Mouse (Mus musculus): ENCODE data around the gene Pla2g4f.

The Pla2g4f gene

DNA sequence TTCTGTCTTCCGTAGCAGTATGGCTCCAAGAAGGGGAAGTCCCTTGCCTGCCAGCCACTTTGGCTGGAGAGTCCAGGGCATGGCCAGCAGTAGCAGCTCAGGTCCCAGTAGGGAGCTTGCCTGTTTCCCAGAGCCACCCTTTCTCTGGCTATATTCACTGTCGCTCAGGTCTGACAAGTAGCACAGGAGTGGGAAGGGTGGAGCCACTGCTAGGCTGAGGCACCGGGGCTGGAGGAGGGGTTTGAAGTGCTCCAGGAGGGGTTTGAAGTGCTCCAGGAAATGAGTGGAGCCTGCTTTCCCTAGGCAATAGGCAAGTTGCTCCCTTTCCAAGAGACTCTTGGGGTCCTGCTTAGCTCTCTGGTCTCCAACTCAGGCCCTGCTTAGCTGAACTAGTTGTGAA is at the start of gene Pla2g4f:
TSS of gene Pla2g4f (minus strand) at position 190 of the 400 bp plus-strand sequence.
- no peak for DNase-seq (ENCODE audit: low spot score)

DNA sequence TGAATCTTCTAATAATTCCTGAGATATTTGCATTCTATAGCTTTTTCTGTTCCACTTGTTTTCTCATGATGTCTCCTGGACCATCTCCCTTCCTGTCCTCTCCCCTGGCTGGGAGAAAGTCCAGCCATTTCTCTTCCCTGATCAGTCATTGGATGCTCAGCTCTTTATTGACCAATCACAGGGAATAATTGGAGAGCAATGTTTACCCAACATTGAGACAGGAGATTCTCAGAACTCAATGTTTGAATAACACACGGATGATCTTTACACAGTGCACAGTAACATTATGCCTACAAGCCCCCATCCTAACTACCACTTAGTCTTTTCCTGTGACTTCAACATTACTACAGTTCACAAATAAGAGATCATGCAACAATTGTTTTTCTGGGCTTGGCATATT is 46.5 kb upstream of the Pla2g4f start:
- no peak for DNase-seq (ENCODE audit: low spot score)

DNA sequence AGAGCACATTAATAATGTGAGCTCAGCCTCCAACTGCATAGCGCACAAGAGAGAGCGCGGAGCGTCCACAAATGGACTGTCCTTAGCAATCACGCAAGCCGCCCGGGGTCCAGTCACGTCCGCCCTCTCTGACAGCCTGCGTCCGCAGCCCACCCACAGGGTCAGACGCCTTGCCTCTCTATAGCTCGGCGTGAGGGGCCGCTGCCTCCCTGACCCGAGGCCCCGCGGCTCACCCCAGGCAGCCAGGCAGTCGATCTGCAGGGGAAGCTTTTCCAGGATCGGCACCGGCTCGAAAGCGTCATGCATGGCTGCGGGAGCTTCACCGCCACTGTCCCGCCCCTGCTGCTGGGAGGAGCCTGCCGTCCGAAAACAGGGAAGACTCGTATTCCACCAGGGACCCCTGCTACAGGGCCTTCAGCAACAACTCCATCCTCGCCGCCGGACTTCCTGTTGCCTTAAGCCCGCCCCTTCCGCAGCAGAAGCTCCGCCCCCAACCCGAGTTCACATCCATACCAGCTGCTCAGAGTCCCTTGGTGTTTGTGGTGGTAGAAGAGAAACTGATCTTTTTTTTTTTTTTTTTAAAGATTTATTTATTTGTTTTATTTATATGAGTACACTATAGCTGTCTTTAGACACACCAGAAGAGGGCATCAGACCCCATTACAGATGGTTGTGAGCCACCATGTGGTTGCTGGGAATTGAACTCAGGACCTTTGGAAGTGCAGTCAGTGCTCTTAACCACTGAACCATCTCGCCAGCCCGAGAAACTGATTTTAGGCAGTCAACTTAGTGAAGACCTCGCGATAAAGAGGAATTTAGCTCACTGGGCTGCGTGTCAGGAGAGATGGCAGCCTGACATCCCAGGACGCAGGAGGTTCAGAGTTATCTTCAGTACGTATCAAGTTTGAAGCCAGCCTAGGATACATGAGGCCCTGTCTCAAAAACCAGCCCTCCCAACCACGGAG is 39.0 kb upstream of the Pla2g4f start, which contains the start of gene Vps39:
TSS of gene Vps39 (minus strand) at position 456 of the 965 bp plus-strand sequence.
- DNase-seq (ENCODE audit: low spot score), result peak; percentile 90

DNA sequence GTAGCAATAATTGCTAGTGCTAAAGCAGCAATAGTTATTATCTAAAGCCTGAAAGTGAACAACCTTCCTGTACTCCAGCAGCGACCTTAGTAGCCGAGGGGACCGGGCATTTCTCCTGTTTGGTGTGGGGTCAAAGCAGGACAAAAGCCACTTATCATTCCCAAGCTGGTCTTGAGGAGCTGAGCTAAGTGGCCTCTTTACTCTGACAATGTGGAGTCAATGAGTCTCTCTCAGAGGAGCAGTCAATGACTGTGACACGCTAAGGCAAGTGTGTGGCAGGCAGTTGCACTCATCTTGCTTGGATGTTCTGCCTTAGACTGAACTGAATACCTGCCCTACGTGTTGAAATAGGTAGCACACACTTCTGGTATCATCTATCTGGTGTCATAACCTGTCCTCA is 37.4 kb upstream of the Pla2g4f start:
- no peak for DNase-seq (ENCODE audit: low spot score)

DNA sequence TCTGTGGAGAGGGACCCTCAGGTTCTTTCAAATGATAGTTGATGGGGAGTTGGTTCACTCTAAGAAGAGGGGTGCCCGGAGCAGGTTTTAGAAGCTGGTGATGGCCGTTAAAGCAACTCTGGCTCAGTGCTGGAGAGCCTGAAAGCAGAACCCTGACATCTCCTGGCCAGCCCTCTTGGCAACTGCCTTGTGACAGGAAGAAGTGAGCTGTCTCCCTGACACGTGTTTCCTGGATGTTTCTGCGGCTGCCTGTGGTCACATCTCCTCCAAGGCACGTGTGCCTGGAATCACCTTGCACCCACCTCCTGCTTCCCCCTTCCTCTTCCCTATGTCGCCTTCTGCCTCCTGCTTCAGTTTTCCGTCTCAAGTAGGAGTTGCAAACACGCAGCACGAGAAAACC is 34.2 kb upstream of the Pla2g4f start:
- DNase-seq (ENCODE audit: low spot score), result no peak

DNA sequence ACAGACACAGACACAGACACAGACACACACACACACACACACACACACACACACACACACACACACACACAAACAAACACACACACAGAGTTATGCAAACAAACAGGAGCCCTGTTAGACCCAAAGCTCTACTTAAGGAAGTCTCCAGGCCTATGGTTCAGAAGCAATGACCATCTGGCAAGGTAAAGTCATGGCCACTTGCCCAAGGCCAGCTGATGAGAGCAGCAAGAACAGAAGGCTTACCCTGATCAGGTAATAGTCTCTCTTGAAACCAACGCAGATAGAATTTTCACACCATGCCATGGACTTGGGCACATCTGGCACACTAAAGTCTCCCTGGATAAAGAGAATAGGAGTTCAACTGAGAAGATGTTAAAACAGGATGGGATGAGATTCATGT is 27.8 kb upstream of the Pla2g4f start:
- no peak for DNase-seq (ENCODE audit: low spot score)

DNA sequence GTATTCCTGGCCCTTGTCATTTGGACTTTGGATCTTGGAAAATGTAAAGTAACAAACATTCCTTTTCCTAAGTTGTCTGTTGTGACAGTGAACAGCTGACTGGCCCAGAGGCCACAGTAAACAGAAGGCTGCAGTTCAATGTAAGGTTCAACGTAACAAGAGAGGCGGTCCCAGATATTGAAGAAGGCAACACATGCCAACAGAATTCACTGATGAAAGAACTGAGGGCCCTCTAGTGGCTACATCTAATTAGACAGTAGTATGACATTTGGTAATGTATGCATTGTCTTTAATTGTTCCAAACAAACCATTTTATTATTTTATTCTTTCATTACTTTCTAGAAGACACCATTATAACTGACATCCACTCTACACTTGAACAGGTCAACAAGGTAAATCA is 23.9 kb upstream of the Pla2g4f start:
- no peak for DNase-seq (ENCODE audit: low spot score)

DNA sequence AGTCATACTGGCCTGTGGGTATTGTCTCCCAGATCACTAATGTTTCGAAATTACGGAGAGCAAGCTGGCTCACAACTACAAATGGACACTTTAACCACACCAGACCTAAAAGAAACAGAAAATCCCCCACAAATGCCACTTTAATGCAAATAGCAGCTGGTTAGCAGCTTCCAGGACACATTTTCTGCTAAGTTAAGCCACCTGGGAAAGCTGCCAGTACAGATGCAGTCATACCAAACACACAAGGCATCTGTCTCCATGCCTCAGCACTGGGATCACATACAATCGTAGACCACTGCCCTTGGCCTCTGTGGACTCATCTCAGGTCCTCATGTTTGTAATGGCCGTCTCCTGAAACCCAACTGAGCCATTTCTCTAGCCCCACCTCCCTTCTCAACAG is 17.6 kb upstream of the Pla2g4f start:
- no peak for DNase-seq (ENCODE audit: low spot score)

DNA sequence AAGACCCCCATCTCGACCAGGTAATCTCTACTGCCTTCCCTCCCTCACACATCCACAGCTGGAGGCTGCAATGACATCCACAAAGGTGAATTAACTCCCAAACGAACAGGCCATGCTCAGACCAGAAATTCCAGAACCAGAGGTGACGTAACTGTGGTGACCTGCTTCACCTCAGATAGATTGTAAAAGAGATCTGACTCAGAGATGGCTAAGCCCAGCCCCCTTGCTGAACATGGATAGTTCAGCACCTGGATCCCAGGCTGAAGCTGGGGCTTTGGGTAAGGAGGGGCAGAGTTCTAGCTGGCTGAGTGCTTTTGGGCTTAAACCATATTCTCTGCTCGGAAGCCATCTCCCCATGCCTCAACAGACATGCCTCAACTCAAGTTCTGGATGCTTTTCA is 1.1 kb upstream of the Pla2g4f start:
- DNase-seq (ENCODE audit: low spot score), result no peak

DNA sequence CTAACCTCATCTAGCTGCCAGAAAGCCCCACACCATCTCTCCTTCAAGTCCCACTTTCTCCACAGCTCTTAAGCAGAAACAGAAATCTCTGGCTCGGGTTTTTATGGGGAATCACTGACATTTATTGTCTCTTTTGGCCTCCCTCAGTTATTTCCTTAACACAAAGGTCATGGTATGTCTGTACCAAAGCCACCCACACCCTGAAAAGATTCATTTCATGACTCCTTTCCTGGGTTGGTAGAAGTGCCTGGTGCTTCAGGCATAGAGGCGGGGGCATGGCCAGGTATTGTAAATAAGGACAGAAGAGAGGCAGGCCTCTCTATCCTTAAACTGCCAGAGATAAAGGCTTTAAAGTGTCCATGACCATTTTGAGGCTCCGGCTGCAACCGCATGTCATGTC is 522 bp upstream of the Pla2g4f start:
- DNase-seq (ENCODE audit: low spot score), result no peak

DNA sequence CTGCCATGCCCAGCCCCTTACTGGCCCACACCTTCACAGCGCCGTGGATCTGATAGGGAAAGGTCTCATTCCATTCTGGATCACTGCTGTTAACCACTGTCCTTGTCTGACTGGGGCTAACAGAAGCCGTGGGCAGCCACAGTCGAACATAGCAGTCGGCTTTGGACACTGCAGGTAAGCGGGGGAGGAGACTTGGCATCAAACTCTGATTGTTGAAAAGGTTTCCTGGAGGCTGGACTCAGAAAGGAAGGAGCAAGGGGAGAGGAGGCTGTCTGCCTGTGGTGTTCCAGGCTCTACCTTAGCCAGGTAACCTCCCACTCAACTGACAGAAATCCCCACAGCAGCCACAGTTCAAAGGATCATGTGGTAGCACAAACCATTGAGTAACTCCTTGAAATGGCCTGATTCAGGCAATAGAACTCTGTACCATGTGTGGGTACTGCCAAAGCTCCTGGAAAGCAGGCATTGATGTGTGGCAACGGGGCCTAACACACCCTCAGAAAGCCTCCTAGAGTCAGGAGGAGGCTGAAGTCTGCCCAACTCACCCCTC is 1.6 kb downstream of the Pla2g4f start:
- no peak for DNase-seq (ENCODE audit: low spot score)

DNA sequence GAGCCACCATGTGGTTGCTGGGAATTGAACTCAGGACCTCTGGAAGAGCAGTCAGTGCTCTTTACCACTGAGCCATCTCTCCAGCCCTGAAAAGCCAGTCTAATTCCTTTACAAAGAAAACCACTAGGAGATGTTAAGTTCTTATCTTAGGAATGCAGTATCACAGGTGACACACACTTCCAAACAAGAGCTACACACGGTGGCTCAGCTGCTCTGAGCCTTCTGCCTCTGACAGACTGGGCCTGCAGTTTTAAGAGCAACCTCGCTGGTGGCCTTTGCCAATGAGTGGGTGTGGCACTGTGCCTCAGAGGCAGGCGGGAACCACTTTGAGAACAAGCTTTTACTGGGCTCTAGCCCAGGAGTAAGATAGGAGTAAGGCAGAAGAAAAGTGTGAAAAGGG is 9.9 kb downstream of the Pla2g4f start:
- no peak for DNase-seq (ENCODE audit: low spot score)

DNA sequence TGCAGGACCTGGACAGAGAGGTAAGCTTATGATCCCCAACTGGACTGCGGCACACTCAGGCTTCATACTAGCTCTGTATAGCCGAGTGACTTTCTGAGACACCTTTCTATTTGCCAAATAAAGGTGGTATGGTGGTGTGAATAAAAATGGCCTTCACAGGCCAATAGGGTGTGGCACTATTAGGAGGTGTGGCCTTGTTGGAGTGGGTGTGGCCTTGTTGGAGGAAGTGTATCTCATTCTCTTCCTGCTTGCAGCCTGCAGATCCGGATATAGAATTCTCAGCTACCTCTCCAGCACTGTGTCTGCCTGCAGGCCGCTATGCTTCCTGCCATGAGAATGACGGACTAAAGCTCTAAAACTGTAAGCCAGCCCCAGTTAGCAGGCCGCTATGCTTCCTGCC is 12.9 kb downstream of the Pla2g4f start:
- DNase-seq (ENCODE audit: low spot score), result no peak

DNA sequence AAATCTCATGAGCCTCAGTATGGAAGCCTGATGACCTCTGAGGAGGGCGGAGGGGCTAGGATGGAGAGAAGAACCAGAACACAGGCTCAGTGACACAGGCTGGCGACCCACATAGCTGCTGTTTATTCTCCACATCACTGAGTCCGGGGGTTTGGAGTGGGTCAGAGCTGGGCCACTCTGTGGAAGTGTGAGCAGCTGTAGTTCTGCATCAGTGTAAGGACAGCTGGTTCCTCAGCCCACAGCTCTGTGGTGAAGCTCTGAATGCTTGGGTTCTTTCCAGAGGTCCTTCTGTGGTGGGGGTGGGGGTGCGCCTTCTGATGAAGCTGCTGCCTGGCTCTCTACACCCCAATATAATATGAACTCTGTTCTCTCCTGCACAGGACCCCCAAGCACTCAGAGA is 14.1 kb downstream of the Pla2g4f start:
- no peak for DNase-seq (ENCODE audit: low spot score)

DNA sequence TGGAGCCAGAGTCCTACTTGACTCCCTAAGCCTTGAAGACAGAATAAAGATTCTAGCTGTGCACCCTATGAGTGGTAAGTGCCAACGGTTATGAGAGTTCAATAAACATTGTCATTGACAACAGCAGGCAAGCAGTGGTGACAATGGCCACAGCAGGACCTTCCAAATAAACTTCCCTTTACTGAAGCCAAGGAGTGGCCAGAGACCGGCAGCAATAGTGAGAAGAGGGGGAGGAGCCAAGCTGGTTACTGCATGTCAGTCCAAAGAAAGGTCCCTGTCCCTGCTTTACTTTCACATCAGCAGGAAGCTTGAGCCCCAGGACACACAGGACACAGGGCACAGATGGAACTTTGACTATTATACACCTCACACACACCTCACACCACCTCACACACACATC is 17.8 kb downstream of the Pla2g4f start:
- no peak for DNase-seq (ENCODE audit: low spot score)

DNA sequence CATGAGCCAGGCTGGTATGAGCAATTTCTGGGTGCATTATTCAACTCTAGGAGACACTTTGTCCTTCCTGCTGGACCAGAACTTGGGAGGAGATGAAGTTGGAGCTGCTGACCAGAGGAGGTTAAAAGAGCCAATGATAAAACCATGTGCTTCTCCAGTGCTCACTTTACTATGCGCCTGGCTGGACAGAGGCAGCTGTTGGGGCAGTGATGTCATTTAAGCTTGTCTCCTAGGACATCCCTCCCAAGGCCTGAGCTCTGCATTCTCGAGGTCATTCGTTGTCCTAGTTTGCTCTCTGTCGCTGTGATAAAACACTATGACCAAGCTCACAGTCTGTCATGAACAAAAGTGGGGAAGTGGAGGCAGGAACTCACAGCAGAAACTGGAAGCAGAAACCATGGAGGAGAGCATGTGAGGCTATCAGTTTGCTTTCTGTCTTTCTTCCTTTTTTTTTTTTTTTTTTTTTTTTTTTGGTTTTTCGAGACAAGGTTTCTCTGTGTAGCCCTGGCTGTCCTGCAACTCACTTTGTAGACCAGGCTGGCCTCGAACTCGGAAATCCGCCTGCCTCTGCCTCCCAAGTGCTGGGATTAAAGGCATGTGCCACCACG is 22.4 kb downstream of the Pla2g4f start:
- no peak for DNase-seq (ENCODE audit: low spot score)

DNA sequence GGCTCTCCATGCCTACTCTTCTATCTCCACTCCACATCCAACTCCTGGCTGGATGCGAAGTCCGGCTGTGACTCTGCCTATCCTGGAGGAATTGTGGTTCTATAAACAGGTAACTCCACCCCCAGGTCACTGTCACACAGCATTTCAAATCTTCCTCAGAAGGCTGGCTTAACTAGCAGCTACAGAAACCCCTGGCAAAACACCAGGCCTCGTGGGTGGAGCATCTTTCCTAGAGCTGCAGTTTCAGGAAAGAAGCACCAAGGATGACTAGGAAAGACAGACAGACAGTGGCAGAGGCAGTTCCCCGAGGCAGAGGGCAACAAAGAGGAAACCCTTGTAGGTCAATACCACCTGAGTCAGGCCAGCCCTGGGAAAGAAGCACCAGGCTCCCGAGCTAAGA is 25.0 kb downstream of the Pla2g4f start, which contains the start of gene Pla2g4d:
TSS of gene Pla2g4d (minus strand) at position 203 of the 400 bp plus-strand sequence.
- DNase-seq (ENCODE audit: low spot score), result no peak

DNA sequence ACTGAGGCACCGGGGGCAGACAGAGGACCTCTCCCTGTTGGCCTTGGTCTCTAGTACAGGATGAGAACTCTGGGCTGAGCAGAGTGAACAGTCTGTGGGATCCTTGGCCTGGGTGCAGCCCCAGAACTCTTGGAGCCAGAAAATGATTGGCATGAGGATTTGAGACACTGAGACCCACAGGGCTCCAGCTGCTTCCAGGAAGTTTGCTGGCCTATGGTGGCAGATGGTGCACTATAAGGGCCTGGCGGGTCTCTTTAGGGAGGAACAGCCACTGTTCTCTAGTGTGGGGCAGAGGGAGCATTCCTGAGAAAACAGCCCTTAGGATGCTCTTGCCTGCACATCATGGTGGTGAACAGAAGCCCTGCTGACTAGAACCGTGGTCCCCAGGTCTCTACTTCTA is 25.6 kb downstream of the Pla2g4f start:
- DNase-seq (ENCODE audit: low spot score), result no peak

DNA sequence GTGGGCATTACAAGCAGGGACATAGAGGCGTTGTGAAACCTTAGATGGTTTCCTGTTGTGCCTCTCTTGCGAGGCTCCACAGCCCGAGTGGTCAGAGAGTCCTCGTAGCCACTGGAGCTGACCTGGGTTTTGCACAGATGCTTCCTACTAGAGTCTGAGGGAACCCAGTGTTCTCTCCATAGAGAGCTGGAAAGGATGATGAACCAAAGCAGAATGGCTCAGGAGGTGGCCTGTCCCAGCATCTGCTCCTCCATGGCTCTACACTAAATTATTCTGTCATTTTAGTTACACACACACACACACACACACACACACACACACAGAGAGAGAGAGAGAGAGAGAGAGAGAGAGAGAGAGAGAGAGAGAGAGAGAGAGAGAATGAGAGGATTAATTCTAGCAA is 28.3 kb downstream of the Pla2g4f start:
- no peak for DNase-seq (ENCODE audit: low spot score)

DNA sequence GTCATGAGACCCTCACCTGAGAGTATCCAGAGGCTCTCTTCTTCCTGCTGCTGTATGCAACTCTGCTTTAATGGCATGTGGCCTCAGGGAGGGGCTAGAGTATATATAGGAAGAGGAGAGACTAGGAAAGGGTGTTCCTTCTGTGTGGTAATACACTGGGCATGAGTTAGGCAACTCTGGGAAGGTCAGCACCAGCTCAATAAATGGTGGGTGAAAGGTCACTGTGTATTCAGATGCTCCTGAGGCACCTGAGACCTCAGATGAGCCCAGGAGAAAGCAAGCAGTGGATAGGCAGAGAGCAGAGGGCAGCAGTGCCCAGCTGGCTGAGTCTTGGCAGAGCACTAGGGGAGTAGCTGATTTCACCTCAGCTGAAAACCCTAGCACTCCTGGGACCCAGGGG is 29.3 kb downstream of the Pla2g4f start:
- DNase-seq (ENCODE audit: low spot score), result no peak

DNA sequence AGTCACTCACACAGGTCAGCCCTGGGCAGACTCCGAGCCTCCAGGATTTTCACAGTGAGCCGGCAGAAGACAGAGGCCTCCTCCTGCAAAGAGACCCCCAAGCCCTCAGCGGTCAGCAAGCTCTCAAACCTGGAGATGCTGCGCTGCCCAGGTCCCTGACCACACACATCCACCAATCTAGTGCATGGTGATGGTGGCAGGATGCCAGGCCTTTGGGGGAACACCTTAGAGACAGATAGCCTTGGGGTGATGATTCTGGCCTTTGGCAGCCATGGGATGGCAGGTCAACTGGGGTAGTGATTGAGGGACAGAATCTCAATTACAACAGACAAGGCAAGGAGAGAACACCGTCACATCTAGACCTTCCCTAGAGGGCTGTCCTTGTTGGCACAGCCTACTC is 29.9 kb downstream of the Pla2g4f start:
- DNase-seq (ENCODE audit: low spot score), result no peak

DNA sequence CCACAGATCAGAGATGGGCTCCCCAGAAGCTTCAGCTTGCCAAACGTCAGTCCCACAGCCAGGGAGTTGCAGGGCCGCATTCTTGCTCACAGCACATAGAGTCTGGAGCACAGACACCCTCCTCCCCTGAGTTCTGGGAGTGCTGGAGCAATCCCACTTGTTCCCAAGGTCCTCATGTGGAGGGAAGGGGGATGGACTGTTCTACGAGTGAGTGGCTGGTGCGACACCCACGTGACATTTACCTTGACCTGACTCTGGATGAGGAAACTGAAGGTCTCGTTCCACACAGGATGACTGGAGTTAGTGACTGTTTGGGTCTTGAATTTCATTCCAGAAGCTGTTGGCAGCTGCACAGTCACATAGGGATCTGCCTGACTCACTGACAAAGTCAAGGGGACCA is 30.4 kb downstream of the Pla2g4f start:
- DNase-seq (ENCODE audit: low spot score), result no peak

DNA sequence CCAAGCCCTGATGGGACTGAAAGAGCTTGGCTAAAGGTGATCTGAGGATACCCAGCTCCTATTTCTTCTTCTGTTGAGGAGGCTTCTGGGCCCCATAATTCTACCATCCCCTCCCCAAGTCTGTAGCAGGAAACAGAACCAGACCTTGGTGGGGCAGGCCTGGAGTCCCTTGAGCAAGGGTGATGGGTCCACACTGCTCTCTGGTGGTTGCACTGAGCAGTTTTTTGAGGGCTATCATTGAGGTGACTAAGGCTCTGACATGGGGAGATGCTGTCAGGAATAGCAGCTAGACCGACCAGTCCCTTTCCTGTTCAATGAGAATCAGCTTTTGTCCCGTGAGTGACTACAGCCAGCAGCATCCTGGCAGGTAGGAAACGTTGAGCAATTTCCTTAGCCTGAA is 32.7 kb downstream of the Pla2g4f start:
- DNase-seq (ENCODE audit: low spot score), result no peak

Measured in testis, postnatal 14 days (tissue).